Mouse (Mus musculus) B cell, adult (primary cell): ENCODE measurements around the gene Vmn2r117. TPM values are rescaled to one million over a fixed set of nuclear protein-coding genes. Genes with fewer than 3 reads are reported as not detected.

ENCODE experiments used
- total RNA-seq: library from RNA; stranded (reverse); gene quantifications from 4 replicates; pipeline ENCODE4 v1.2.4, GENCODE M21; 2023; ENCODE audit not compliant: inconsistent age

The Vmn2r117 gene
- total RNA-seq = not detected in 4 replicates

DNA sequence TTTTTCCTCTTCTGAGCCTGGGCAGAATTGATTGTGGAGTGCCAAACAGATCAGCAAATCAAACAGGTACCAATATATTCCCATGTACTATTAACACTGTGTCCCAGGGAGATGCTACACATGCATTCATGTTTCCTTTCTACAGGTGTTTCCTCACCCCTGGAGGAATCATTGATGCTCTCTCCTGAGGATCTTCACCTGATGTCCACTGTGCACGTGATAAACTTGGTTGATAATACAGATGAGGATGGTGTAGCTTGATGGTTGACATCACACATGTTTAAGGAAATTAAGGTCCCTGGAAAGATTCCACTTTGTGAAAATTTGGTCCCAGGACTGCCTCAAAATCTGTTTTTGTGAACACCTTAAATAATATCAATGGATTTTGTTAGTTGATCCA lies at the start of gene Vmn2r117:
Vmn2r117 (minus strand) TSS at position 101 of the 400 bp plus-strand sequence.

Other genes starting within 250 kb of the Vmn2r117 start
- gene Vmn2r114, start 167.2 kb downstream of the Vmn2r117 start, total RNA-seq = not detected in 4 replicates
- not detected in 4 replicates for gene Vmn2r115, start 136.0 kb downstream of the Vmn2r117 start, total RNA-seq
- gene Vmn2r116, start 95.1 kb downstream of the Vmn2r117 start, total RNA-seq = not detected in 4 replicates
- 7.7 to 10.6 TPM (median 9.1 TPM) in 4 replicates for gene Zfp213, start 84.5 kb upstream of the Vmn2r117 start, total RNA-seq
- 0.24 TPM in 1 of 4 replicates, not detected in the others for gene Zfp13, start 119.8 kb upstream of the Vmn2r117 start, total RNA-seq
- gene Zscan10, start 121.2 kb upstream of the Vmn2r117 start, total RNA-seq = not detected in 4 replicates
- not detected in 4 replicates for gene Mmp25, start 165.6 kb upstream of the Vmn2r117 start, total RNA-seq
- not detected in 4 replicates for gene Bicdl2, start 180.8 kb upstream of the Vmn2r117 start, total RNA-seq
- 36.1 to 48.9 TPM (median 40.8 TPM) in 4 replicates for gene Hcfc1r1, start 193.9 kb upstream of the Vmn2r117 start, total RNA-seq
- gene Thoc6, start 194.2 kb upstream of the Vmn2r117 start, total RNA-seq = 23.9 to 33.5 TPM (median 27.0 TPM) in 4 replicates
- 8.7 to 13.8 TPM (median 11.7 TPM) in 4 replicates for gene Tnfrsf12a, start 197.8 kb upstream of the Vmn2r117 start, total RNA-seq
- gene Cldn6, start 199.6 kb upstream of the Vmn2r117 start, total RNA-seq = not detected in 4 replicates
- gene Cldn9, start 204.3 kb upstream of the Vmn2r117 start, total RNA-seq = not detected in 4 replicates
- gene 1520401A03Rik, start 243.1 kb upstream of the Vmn2r117 start, total RNA-seq = not detected in 4 replicates
- 32.8 to 35.4 TPM (median 33.4 TPM) in 4 replicates for gene Pkmyt1, start 246.6 kb upstream of the Vmn2r117 start, total RNA-seq